Mouse (Mus musculus) neural tube, embryonic 15.5 days (tissue): ENCODE results near the gene Trim32. TPM values are rescaled to one million over a fixed set of nuclear protein-coding genes. Genes with fewer than 3 reads are reported as not detected.

Source experiments
- ATAC-seq: fragments of 200-750 bp; cut with Nextera tagmentation; 2 replicates; pipeline ENCODE4 v1.8.0; 2017; ENCODE audit warnings: mild to moderate bottlenecking, moderate TSS enrichment, moderate library complexity; ENCODE audit not compliant: low FRiP score
- H3K27ac ChIP-seq: fragments of 300-500 bp; sonication (generic); replicated peaks from 2 replicates; pipeline ENCODE4 v1.5.1; 2015; ENCODE audit warnings: mild to moderate bottlenecking, inconsistent platforms
- H3K27me3 ChIP-seq: fragments of 300-500 bp; sonication (generic); replicated peaks from 2 replicates; pipeline ENCODE4 v1.6.1; 2015; ENCODE audit warnings: inconsistent platforms
- H3K36me3 ChIP-seq: fragments of 300-500 bp; sonication (generic); 2 replicates; pipeline ENCODE4 v1.6.1; 2015; ENCODE audit warnings: inconsistent platforms
- H3K4me1 ChIP-seq: fragments of 300-500 bp; sonication (generic); 2 replicates; pipeline ENCODE4 v1.6.1; 2015; ENCODE audit warnings: inconsistent platforms
- H3K4me2 ChIP-seq: fragments of 300-500 bp; sonication (generic); 2 replicates; pipeline ENCODE4 v1.6.1; 2015; ENCODE audit warnings: inconsistent platforms, mild to moderate bottlenecking, moderate library complexity
- H3K4me3 ChIP-seq: fragments of 300-500 bp; sonication (generic); replicated peaks from 2 replicates; pipeline ENCODE4 v1.5.1; 2015; ENCODE audit warnings: mild to moderate bottlenecking, inconsistent platforms
- H3K9ac ChIP-seq: fragments of 300-500 bp; sonication (generic); replicated peaks from 2 replicates; pipeline ENCODE4 v1.6.1; 2015; ENCODE audit warnings: mild to moderate bottlenecking, inconsistent platforms
- H3K9me3 ChIP-seq: fragments of 300-500 bp; sonication (generic); replicated peaks from 2 replicates; pipeline ENCODE4 v1.6.1; 2016; ENCODE audit warnings: inconsistent platforms
- WGBS: fragments of 180-500 bp; shearing (Covaris S2); methylation state at CpG from one replicate; pipeline ENCODE4 v1.1.7; 2015; ENCODE audit warnings: mixed read lengths; 5-methylcytosine and 5-hydroxymethylcytosine counted together
- polyA plus RNA-seq: library from polyadenylated mRNA; unstranded; fragments of >200 nt; fragmentation: Nextera tagmentation; extraction: Ambion mirVana; gene quantifications from 2 replicates; pipeline ENCODE4 v1.2.1, GENCODE M21; 2015

The Trim32 gene
- polyA plus RNA-seq: 166 and 185 TPM in 2 replicates

DNA sequence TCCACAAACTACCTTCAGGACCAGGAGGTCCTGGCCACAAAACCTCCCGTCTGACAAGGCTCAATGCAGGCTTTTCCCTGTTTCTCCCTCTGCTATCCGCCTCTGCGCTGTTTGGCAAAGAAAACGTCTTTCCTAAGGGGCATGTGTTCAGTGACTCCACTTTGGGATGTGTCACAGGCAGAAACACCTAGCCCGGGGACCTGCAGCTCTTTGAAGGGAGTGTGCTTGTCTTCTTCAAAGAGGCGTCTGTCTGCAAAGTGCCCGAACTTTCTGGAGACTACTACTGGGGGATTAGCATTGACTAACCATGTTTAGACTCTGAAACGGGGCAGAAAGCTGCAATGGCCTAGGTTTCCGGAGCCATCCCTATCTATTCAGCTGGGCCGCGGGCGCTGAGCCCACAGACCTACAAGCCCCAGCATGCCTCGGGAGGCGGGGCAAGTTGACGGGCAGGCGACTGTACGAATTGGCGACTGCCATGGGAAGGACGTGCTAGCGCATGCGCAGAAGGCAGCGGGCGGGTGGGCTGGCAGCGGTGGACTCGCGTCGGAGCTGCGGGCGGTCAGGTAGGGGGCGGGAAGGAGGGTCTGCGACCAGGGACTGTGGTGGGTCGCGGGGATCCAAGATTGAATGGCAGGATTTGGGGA lies at the start of gene Trim32:
Trim32 (plus strand) TSS at position 483 of the 647 bp plus-strand sequence.
- ATAC-seq: peak; percentile 97
- 3% methylated on average over 33 of the region's 33 CpGs for WGBS
- Histone ChIP-seq H3K4me2 (peak within 1 kb of the TSS; percentile 57), H3K9me3 (no peaks in the 10 kb centered on the region), H3K4me1 (peaks cover 38% of the 10 kb centered on the region), H3K27ac (peak within 1 kb of the TSS; percentile 91), H3K36me3 (no peaks in the 10 kb centered on the region), H3K9ac (peak within 1 kb of the TSS; percentile 86), H3K27me3 (no peaks in the 10 kb centered on the region), H3K4me3 (peak within 1 kb of the TSS; percentile 78)

DNA sequence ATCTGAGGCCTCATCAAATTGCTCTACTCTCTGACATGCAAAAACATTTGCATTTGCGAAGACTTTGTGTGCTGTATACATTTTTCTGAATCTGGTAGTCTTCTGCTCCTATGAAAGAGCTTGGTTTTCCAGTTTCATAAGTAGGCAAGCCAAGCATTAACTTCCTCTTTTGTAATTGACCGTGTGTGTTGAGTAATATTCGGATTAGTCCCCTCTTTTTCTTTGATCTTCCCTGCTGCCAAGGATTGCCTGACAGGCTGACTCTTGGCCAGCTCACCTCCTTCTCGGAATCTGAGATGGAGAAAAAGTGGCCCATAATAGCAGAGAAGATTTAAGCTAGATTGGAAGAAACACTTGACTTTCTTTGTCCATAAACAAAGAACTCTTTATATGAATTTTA lies 39.3 kb upstream of the Trim32 start:
- Histone ChIP-seq H3K9me3 (no peaks in the 10 kb centered on the region), H3K36me3 (no peaks in the 10 kb centered on the region), H3K4me1 (no peaks in the 10 kb centered on the region), H3K27me3 (no peaks in the 10 kb centered on the region), H3K4me2 (no peak overlapping the region), H3K9ac (no peak overlapping the region), H3K27ac (no peak overlapping the region), H3K4me3 (no peak overlapping the region)
- ATAC-seq: no peak
- WGBS: 76% methylated on average over 4 of the region's 4 CpGs

DNA sequence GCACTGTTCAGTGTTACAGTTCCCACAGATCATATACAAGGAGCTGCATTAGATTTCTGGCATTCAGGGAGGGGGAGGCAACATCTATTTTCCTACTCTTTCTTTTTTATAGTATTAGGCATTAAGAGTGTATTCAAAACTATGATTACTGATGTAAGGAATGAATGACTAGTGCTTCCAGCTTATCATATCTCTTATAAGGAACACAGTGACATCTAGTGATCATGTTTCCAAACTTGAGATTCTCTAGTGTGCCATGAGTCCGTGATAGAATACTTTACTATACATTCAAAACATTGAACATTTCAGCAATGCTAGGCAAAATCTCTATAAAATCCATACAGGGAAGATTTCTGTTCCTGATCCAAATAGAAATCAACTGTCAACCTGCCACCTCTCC lies 24.5 kb upstream of the Trim32 start:
- no peaks in the 10 kb centered on the region for H3K36me3 ChIP-seq
- no peak overlapping the region for H3K9ac ChIP-seq
- H3K27me3 ChIP-seq: no peaks in the 10 kb centered on the region
- H3K27ac ChIP-seq: no peak overlapping the region
- H3K4me2 ChIP-seq: no peak overlapping the region
- H3K9me3 ChIP-seq: no peaks in the 10 kb centered on the region
- no peak overlapping the region for H3K4me3 ChIP-seq
- 82% methylated on average over 1 of the region's 1 CpGs for WGBS
- no peaks in the 10 kb centered on the region for H3K4me1 ChIP-seq
- ATAC-seq: no peak

- Histone ChIP-seq H3K27ac (no peak overlapping the region), H3K9ac (no peak overlapping the region), H3K4me2 (no peak overlapping the region), H3K9me3 (no peaks in the 10 kb centered on the region), H3K4me1 (no peaks in the 10 kb centered on the region), H3K27me3 (no peaks in the 10 kb centered on the region), H3K4me3 (no peak overlapping the region), H3K36me3 (no peaks in the 10 kb centered on the region)
- 60% methylated on average over 5 of the region's 5 CpGs for WGBS
- no peak for ATAC-seq
Measured at GRCm38 (mm10) chr4:65586947-65587346, 17.8 kb upstream of the Trim32 start.

- Histone ChIP-seq H3K27me3 (no peaks in the 10 kb centered on the region), H3K4me1 (no peaks in the 10 kb centered on the region), H3K36me3 (no peaks in the 10 kb centered on the region), H3K9me3 (no peaks in the 10 kb centered on the region), H3K4me3 (no peak overlapping the region), H3K9ac (no peak overlapping the region), H3K4me2 (no peak overlapping the region), H3K27ac (no peak overlapping the region)
- peak; percentile 72; the same call in 1 of the 2 replicates for ATAC-seq
Measured at GRCm38 (mm10) chr4:65589780-65590179, 15.0 kb upstream of the Trim32 start.

- no peak for ATAC-seq
- WGBS: 84% methylated on average over 5 of the region's 5 CpGs
- Histone ChIP-seq H3K27me3 (no peaks in the 10 kb centered on the region), H3K4me2 (no peak overlapping the region), H3K4me3 (no peak overlapping the region), H3K9ac (no peak overlapping the region), H3K27ac (no peak overlapping the region), H3K9me3 (no peaks in the 10 kb centered on the region), H3K36me3 (no peaks in the 10 kb centered on the region), H3K4me1 (no peaks in the 10 kb centered on the region)
Measured at GRCm38 (mm10) chr4:65594601-65595369, 10.0 kb upstream of the Trim32 start.

GRCm38 (mm10) chr4:65605151-65605702 lies 441 bp downstream of the Trim32 start:
- Histone ChIP-seq H3K9ac (peak overlapping the region; percentile 86), H3K9me3 (no peaks in the 10 kb centered on the region), H3K4me2 (peak overlapping the region; percentile 57), H3K27ac (peak overlapping the region; percentile 91), H3K36me3 (no peaks in the 10 kb centered on the region), H3K27me3 (no peaks in the 10 kb centered on the region), H3K4me3 (peak overlapping the region; percentile 78), H3K4me1 (peaks cover 42% of the 10 kb centered on the region)
- WGBS: under 1% methylated on average over 21 of the region's 21 CpGs
- peak; percentile 88 for ATAC-seq

DNA sequence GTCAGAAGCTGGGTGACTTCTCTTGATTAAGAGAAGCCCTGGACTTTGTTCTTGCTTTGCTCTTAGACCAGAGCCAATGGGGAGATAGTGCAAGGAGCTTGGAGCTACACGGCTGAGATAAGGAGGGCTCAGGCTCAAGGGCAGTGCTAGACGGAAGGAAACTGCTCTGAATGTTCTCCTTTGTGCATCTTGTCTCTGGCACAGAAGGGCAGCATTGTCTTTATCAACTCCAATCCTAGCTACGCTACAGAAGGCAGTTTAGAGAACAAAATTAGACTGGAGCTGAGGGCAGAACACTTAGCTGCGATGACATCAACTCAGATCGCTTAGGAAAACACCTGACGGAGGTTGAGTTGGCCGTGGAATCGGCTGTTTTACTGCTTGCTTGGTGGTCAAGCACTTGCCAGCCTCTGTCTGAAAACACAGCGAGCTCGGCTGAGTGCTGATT lies 2.4 kb downstream of the Trim32 start:
- 79% methylated on average over 10 of the region's 10 CpGs for WGBS
- peak overlapping the region; percentile 57 for H3K4me2 ChIP-seq
- H3K4me1 ChIP-seq: peaks cover 58% of the 10 kb centered on the region
- no peak overlapping the region for H3K27ac ChIP-seq
- H3K36me3 ChIP-seq: no peaks in the 10 kb centered on the region
- no peak for ATAC-seq
- peak overlapping the region; percentile 13; the same call in 1 of the 2 replicates for H3K4me3 ChIP-seq
- H3K9me3 ChIP-seq: no peaks in the 10 kb centered on the region
- H3K27me3 ChIP-seq: no peaks in the 10 kb centered on the region
- no peak overlapping the region for H3K9ac ChIP-seq

- Histone ChIP-seq H3K27ac (no peak overlapping the region), H3K9me3 (no peaks in the 10 kb centered on the region), H3K36me3 (peaks cover 2% of the 10 kb centered on the region), H3K27me3 (no peaks in the 10 kb centered on the region), H3K4me3 (no peak overlapping the region), H3K4me1 (peaks cover 59% of the 10 kb centered on the region), H3K4me2 (no peak overlapping the region), H3K9ac (no peak overlapping the region)
- ATAC-seq: no peak
- 95% methylated on average over 4 of the region's 4 CpGs for WGBS
Measured at GRCm38 (mm10) chr4:65608112-65608511, 3.3 kb downstream of the Trim32 start.

DNA sequence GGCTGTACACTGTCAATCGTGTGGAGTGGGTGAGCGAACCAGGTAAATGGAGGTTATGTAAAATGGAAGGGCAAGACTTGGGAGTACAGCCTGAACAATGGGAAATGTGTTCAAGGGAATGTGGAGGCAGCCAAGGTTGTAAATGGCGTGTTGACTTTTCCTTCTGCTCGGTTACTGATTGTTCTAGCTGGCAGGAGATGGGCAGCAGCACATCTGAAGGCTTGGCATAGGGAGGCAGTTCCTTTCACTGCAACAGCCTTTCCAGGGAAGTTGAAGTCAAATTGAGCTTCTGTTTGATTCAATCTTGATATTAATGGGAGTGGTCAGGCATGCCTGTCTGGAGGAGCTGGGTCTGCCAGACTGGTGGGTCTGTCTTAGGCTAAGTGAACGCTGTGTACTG lies 5.5 kb downstream of the Trim32 start:
- Histone ChIP-seq H3K9me3 (no peaks in the 10 kb centered on the region), H3K4me2 (no peak overlapping the region), H3K27ac (no peak overlapping the region), H3K4me3 (no peak overlapping the region), H3K4me1 (peaks cover 54% of the 10 kb centered on the region), H3K27me3 (no peaks in the 10 kb centered on the region), H3K9ac (no peak overlapping the region), H3K36me3 (peaks cover 24% of the 10 kb centered on the region)
- 69% methylated on average over 5 of the region's 5 CpGs for WGBS
- ATAC-seq: no peak

DNA sequence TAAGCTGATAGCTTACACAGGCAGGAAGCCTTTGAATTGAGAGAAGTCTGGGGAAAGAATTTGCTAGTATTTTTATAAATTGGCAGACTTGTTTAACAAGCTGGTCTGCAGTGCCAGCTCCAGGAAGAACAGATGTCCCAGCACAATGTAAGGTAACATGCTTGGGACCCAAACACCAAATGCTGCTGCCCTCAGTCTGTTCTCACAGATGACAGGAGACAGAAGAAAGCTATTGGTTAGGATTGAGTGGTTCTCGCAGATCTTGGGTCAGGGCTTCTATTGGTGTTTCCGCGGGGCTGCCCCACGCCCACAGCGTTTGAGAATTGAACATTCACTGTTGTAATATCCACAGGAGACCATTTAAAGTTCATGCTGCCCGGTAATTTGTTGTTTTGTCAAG lies 6.1 kb downstream of the Trim32 start:
- no peaks in the 10 kb centered on the region for H3K27me3 ChIP-seq
- H3K4me2 ChIP-seq: no peak overlapping the region
- peaks cover 29% of the 10 kb centered on the region for H3K36me3 ChIP-seq
- no peak overlapping the region for H3K4me3 ChIP-seq
- 13% methylated on average over 6 of the region's 6 CpGs for WGBS
- ATAC-seq: no peak
- peaks cover 53% of the 10 kb centered on the region for H3K4me1 ChIP-seq
- no peak overlapping the region for H3K9ac ChIP-seq
- H3K27ac ChIP-seq: no peak overlapping the region
- no peaks in the 10 kb centered on the region for H3K9me3 ChIP-seq

DNA sequence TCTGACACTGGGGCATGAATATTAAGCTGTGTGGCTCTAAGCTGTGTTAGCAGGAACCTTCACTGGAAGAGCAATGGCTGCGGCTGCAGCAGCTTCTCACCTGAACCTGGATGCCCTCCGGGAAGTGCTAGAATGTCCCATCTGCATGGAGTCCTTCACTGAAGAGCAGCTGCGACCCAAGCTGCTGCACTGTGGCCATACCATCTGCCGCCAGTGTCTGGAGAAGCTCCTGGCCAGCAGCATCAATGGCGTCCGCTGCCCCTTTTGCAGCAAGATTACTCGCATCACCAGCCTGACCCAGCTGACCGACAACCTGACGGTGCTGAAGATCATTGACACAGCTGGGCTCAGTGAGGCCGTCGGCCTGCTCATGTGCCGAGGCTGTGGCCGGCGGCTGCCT lies 8.3 kb downstream of the Trim32 start:
- H3K27ac ChIP-seq: no peak overlapping the region
- H3K9me3 ChIP-seq: no peaks in the 10 kb centered on the region
- no peak for ATAC-seq
- H3K4me2 ChIP-seq: no peak overlapping the region
- H3K4me3 ChIP-seq: no peak overlapping the region
- H3K27me3 ChIP-seq: no peaks in the 10 kb centered on the region
- no peak overlapping the region for H3K9ac ChIP-seq
- peaks cover 43% of the 10 kb centered on the region for H3K36me3 ChIP-seq
- 95% methylated on average over 14 of the region's 14 CpGs for WGBS
- peaks cover 31% of the 10 kb centered on the region for H3K4me1 ChIP-seq
